Mouse (Mus musculus) liver, postnatal 0 days (tissue): ENCODE results near the gene Zbtb8os. TPM values are rescaled to one million over a fixed set of nuclear protein-coding genes. Genes with fewer than 3 reads are reported as not detected.

Experiments
- ATAC-seq: fragments of 200-750 bp; cut with Nextera tagmentation; 2 replicates; pipeline ENCODE4 v1.8.0; 2017; ENCODE audit warnings: mild to moderate bottlenecking, moderate library complexity
- DNase-seq: peaks from one replicate; pipeline ENCODE4 v3.0.0-alpha.2; 2016
- H3K27ac ChIP-seq: fragments of 300-500 bp; sonication (generic); 2 replicates; pipeline ENCODE4 v1.5.1; 2014; ENCODE audit warnings: antibody characterized with exemption, moderate library complexity, mild to moderate bottlenecking, low read depth
- H3K27me3 ChIP-seq: fragments of 300-500 bp; sonication (generic); 2 replicates; pipeline ENCODE4 v1.6.1; 2014; ENCODE audit warnings: low read length, control low read depth, mixed read lengths; ENCODE audit not compliant: insufficient read depth
- H3K36me3 ChIP-seq: fragments of 300-500 bp; sonication (generic); replicated peaks from 2 replicates; pipeline ENCODE4 v1.6.1; 2014; ENCODE audit warnings: mild to moderate bottlenecking, control low read depth, low read length, moderate library complexity, mixed read lengths; ENCODE audit not compliant: insufficient read depth
- H3K4me1 ChIP-seq: fragments of 300-500 bp; sonication (generic); 2 replicates; pipeline ENCODE4 v1.6.1; 2014; ENCODE audit warnings: antibody characterized with exemption, mild to moderate bottlenecking, control low read depth; ENCODE audit not compliant: insufficient read depth
- H3K4me2 ChIP-seq: fragments of 300-500 bp; sonication (generic); 2 replicates; pipeline ENCODE4 v1.6.1; 2014; ENCODE audit warnings: low read depth, mild to moderate bottlenecking, low read length, moderate library complexity, mixed read lengths
- H3K4me3 ChIP-seq: fragments of 300-500 bp; sonication (generic); 2 replicates; pipeline ENCODE4 v1.5.1; 2014; ENCODE audit warnings: low read depth, low read length
- H3K9ac ChIP-seq: fragments of 300-500 bp; sonication (generic); replicated peaks from 2 replicates; pipeline ENCODE4 v1.6.1; 2014; ENCODE audit warnings: mild to moderate bottlenecking, moderate library complexity
- H3K9me3 ChIP-seq: fragments of 300-500 bp; sonication (generic); 2 replicates; pipeline ENCODE4 v1.6.1; 2016; ENCODE audit warnings: mild to moderate bottlenecking, control low read depth, low read length, mixed read lengths
- CTCF ChIP-seq: sonication (generic); IDR thresholded peaks from 2 replicates; pipeline ENCODE4 v1.5.1; 2016; ENCODE audit warnings: antibody characterized with exemption, low read depth
- EP300 ChIP-seq: IDR thresholded peaks from 2 replicates; pipeline ENCODE4 v1.6.1; 2016; ENCODE audit warnings: antibody characterized with exemption, low read depth, mild to moderate bottlenecking
- WGBS: fragments of 180-500 bp; shearing (Covaris S2); extraction: QIAGEN DNeasy Blood & Tissue Kit; methylation state at CpG from one replicate; pipeline ENCODE4 v1.1.7; 2014; ENCODE audit not compliant: insufficient replicate concordance; 5-methylcytosine and 5-hydroxymethylcytosine counted together
- polyA plus RNA-seq: library from polyadenylated mRNA; unstranded; fragments of >200 nt; fragmentation: Nextera tagmentation; extraction: Ambion mirVana; gene quantifications from 2 replicates; pipeline ENCODE4 v1.2.1, GENCODE M21; 2015

Gene Zbtb8os
- polyA plus RNA-seq, 1 experiment from 2014 or later: 32.2 TPM

- Histone ChIP-seq H3K36me3 (peaks cover 17% of the 10 kb centered on the region), H3K9me3 (no peaks in the 10 kb centered on the region), H3K4me1 (no peaks in the 10 kb centered on the region), H3K27me3 (no peaks in the 10 kb centered on the region), H3K4me3 (no peak overlapping the region), H3K27ac (no peak overlapping the region), H3K9ac (no peak overlapping the region), H3K4me2 (no peak overlapping the region)
- ATAC-seq (no peak), DNase-seq (no peak)
- TF ChIP-seq EP300: no peak
- TF ChIP-seq CTCF: no peak
- WGBS: 83% methylated on average over 5 of the region's 5 CpGs
These were observed 32.1 kb upstream of the Zbtb8os start for GRCm38 (mm10) chr4:129303401-129303800.

DNA sequence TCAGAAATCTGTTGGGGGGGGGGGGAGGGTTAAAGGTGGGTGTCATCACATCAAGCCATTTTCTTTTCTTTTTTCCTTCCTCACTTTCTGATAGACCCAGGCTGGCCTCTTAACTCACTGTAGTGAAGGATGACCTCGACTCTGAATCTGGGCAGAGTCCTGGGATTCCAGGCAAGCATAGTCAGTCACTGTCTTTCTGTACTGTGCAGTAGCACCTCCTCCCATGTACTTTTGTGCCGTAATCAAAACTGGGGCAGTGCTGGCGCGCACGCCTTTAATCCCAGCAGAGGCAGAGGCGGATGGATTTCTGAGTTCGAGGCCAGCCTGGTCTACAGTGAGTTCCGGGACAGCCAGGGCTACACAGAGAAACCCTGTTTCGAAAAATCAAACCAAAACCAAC lies 31.7 kb upstream of the Zbtb8os start:
- H3K27me3 ChIP-seq: no peaks in the 10 kb centered on the region
- H3K9ac ChIP-seq: no peak overlapping the region
- no peak overlapping the region for H3K27ac ChIP-seq
- no peak for TF ChIP-seq CTCF
- TF ChIP-seq EP300: no peak
- no peak overlapping the region for H3K4me2 ChIP-seq
- peaks cover 20% of the 10 kb centered on the region for H3K36me3 ChIP-seq
- H3K9me3 ChIP-seq: no peaks in the 10 kb centered on the region
- no peak for ATAC-seq
- H3K4me3 ChIP-seq: no peak overlapping the region
- 86% methylated on average over 9 of the region's 9 CpGs for WGBS
- no peak for DNase-seq
- H3K4me1 ChIP-seq: no peaks in the 10 kb centered on the region

- H3K4me1 ChIP-seq: no peaks in the 10 kb centered on the region
- peak; percentile 35; the same call in 1 of the 2 replicates for ATAC-seq
- H3K36me3 ChIP-seq: peaks cover 22% of the 10 kb centered on the region
- 27% methylated on average over 1 of the region's 1 CpGs for WGBS
- TF ChIP-seq EP300 (no peak), CTCF (no peak)
- H3K27ac ChIP-seq: no peak overlapping the region
- DNase-seq: no peak
- no peaks in the 10 kb centered on the region for H3K27me3 ChIP-seq
- H3K4me3 ChIP-seq: no peak overlapping the region
- no peak overlapping the region for H3K4me2 ChIP-seq
- no peak overlapping the region for H3K9ac ChIP-seq
- H3K9me3 ChIP-seq: no peaks in the 10 kb centered on the region
These were observed 31.2 kb upstream of the Zbtb8os start for GRCm38 (mm10) chr4:129304306-129304705.

GRCm38 (mm10) chr4:129307936-129308335 lies 27.6 kb upstream of the Zbtb8os start:
- ATAC-seq: no peak

DNA sequence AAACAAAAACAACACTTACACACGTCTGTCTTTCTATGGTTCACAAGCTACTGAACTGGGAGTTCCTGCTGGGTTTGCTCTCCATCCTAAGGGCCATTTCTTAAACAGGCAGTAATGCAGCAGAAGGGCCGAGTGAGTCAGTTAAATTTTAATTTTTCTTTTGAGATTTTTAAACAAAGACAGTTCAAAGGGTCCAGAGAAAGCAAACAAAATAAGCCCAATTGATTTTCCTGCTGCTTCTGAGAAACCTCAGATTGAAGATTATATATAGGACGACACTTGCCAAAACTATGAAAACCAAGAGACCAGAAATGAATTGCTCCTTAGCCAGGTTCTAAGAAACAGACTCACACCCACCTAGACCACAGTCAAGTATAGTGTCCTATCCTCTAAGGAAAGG lies 21.6 kb upstream of the Zbtb8os start:
- no peak for TF ChIP-seq CTCF
- TF ChIP-seq EP300: no peak
- H3K36me3 ChIP-seq: peaks cover 75% of the 10 kb centered on the region
- no peaks in the 10 kb centered on the region for H3K9me3 ChIP-seq
- H3K27me3 ChIP-seq: no peaks in the 10 kb centered on the region
- no peak overlapping the region for H3K9ac ChIP-seq
- H3K4me3 ChIP-seq: no peak overlapping the region
- ATAC-seq (no peak), DNase-seq (no peak)
- peak overlapping the region; percentile 16; the same call in 1 of the 2 replicates for H3K4me2 ChIP-seq
- WGBS: 69% methylated on average over 3 of the region's 3 CpGs
- H3K27ac ChIP-seq: no peak overlapping the region
- H3K4me1 ChIP-seq: no peaks in the 10 kb centered on the region

More at GRCm38 (mm10) chr4:129307936-129308335, 27.6 kb upstream of the Zbtb8os start:
- Histone ChIP-seq H3K4me2 (no peak overlapping the region), H3K36me3 (peaks cover 50% of the 10 kb centered on the region), H3K9me3 (no peaks in the 10 kb centered on the region), H3K27me3 (no peaks in the 10 kb centered on the region), H3K4me1 (no peaks in the 10 kb centered on the region), H3K9ac (no peak overlapping the region), H3K4me3 (no peak overlapping the region), H3K27ac (0 out of 2 replicates have a peak overlapping the region, but pooled peaks have one; percentile 39)
- no peak for TF ChIP-seq EP300
- TF ChIP-seq CTCF: no peak
- DNase-seq: no peak
- 67% methylated on average over 1 of the region's 1 CpGs for WGBS

GRCm38 (mm10) chr4:129320876-129321275 lies 14.6 kb upstream of the Zbtb8os start:
- 61% methylated on average over 1 of the region's 1 CpGs for WGBS
- Histone ChIP-seq H3K4me3 (no peak overlapping the region), H3K4me1 (0 out of 2 replicates have a peak, but pooled peaks cover 3% of the 10 kb centered on the region), H3K9ac (no peak overlapping the region), H3K27me3 (no peaks in the 10 kb centered on the region), H3K4me2 (no peak overlapping the region), H3K27ac (no peak overlapping the region), H3K36me3 (peaks cover 65% of the 10 kb centered on the region), H3K9me3 (no peaks in the 10 kb centered on the region)
- TF ChIP-seq EP300: no peak
- TF ChIP-seq CTCF: no peak
- ATAC-seq (no peak), DNase-seq (no peak)

GRCm38 (mm10) chr4:129322042-129322441 lies 13.5 kb upstream of the Zbtb8os start:
- Histone ChIP-seq H3K4me3 (no peak overlapping the region), H3K4me1 (peaks cover 8% of the 10 kb centered on the region), H3K27me3 (no peaks in the 10 kb centered on the region), H3K27ac (no peak overlapping the region), H3K4me2 (no peak overlapping the region), H3K9ac (no peak overlapping the region), H3K9me3 (no peaks in the 10 kb centered on the region), H3K36me3 (peaks cover 65% of the 10 kb centered on the region)
- DNase-seq: no peak
- ATAC-seq: no peak
- no peak for TF ChIP-seq CTCF
- TF ChIP-seq EP300: no peak
- 91% methylated on average over 5 of the region's 5 CpGs for WGBS
